Mouse (Mus musculus): ENCODE data around the gene Ier2.

DNA sequence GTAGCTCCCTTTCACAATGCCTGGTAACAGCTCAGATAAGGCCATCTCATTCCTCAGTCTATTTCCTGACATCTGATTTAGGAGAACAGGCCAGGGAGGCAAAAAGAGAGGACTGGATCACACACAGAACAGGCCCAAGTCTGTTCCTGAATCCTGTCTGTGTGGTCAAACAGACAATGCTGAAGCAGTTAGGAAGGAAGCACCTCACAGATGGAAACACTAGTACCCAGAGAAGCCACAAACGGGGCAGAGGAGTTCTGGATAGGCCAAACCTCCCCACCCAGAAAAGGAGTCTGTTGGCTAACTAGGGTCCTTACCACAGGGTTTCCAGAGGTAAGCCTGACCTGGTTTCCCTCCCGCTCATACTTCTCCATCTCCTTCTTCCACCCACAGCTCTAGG lies 19.6 kb upstream of the Ier2 start:
- TF ChIP-seq POLR2A (IDR thresholded peaks at IDR 0.05; ENCODE audit: insufficient read depth, low read depth, low read length) (no peak), CTCF (IDR thresholded peaks at IDR 0.05; ENCODE audit: insufficient read depth, low read depth, low read length) (no peak)
